Mouse (Mus musculus) adrenal gland, postnatal 10 days (tissue): Measurements from ENCODE around the gene Ccer1. TPM values are rescaled to one million over a fixed set of nuclear protein-coding genes. Genes with fewer than 3 reads are reported as not detected.
"Not testable (repeated sequence)": the region's sequence is repeated elsewhere in the genome, so short reads cannot be mapped to it uniquely, and the experiment has no call there.

Experiments
- DNase-seq: peaks from one replicate; pipeline ENCODE4 v3.0.0; 2021; ENCODE audit warnings: mixed read lengths
- long read RNA-seq, 2 experiments: library from polyadenylated mRNA; stranded (forward); transcript quantifications; one replicate each; pipeline ENCODE4 v2.0.0; 2021
- total RNA-seq, 2 experiments: library from RNA; stranded (reverse); gene quantifications; 2 replicates each; pipeline ENCODE4 v1.2.3; 2021

The Ccer1 gene
- total RNA-seq = not detected
- long read RNA-seq, experiment 1 = 0 reads
- long read RNA-seq, experiment 2 = 0 reads

GRCm38 (mm10) chr10:97692913-97693312 lies at the start of gene Ccer1:
TSS of gene Ccer1 (plus strand) at chr10:97693059.
- no peak for DNase-seq

- DNase-seq = no peak
Observed at GRCm38 (mm10) chr10:97643768-97644167, 49.1 kb upstream of the Ccer1 start, which contains the start of gene Epyc. TSS of gene Epyc (plus strand) at chr10:97644068.

GRCm38 (mm10) chr10:97650334-97650733 lies 42.5 kb upstream of the Ccer1 start:
- no peak for DNase-seq

- peak; percentile 17 for DNase-seq
Observed at GRCm38 (mm10) chr10:97659489-97659888, 33.4 kb upstream of the Ccer1 start.

- DNase-seq = no peak
Observed at GRCm38 (mm10) chr10:97668656-97669055, 24.2 kb upstream of the Ccer1 start.

- DNase-seq = peak; percentile 18
Observed at GRCm38 (mm10) chr10:97670202-97670601, 22.7 kb upstream of the Ccer1 start.

GRCm38 (mm10) chr10:97673239-97673638 lies 19.6 kb upstream of the Ccer1 start:
- no peak for DNase-seq

- peak; percentile 11 for DNase-seq
Observed at GRCm38 (mm10) chr10:97682981-97683380, 9.9 kb upstream of the Ccer1 start.

GRCm38 (mm10) chr10:97687198-97687597 lies 5.7 kb upstream of the Ccer1 start:
- DNase-seq = peak; percentile 56

- no peak for DNase-seq
Observed at GRCm38 (mm10) chr10:97689425-97689824, 3.4 kb upstream of the Ccer1 start.

GRCm38 (mm10) chr10:97693398-97694135 lies 708 bp downstream of the Ccer1 start:
- no peak for DNase-seq

- no peak for DNase-seq
Observed at GRCm38 (mm10) chr10:97702321-97702720, 9.5 kb downstream of the Ccer1 start.

- peak; percentile 60 for DNase-seq
Observed at GRCm38 (mm10) chr10:97704562-97704961, 11.7 kb downstream of the Ccer1 start.

- DNase-seq = peak; percentile 39
Observed at GRCm38 (mm10) chr10:97712687-97713086, 19.8 kb downstream of the Ccer1 start.

- no peak for DNase-seq
Observed at GRCm38 (mm10) chr10:97714584-97714983, 21.7 kb downstream of the Ccer1 start.

- no peak for DNase-seq
Observed at GRCm38 (mm10) chr10:97715289-97715906, 22.5 kb downstream of the Ccer1 start.

GRCm38 (mm10) chr10:97717233-97717632 lies 24.4 kb downstream of the Ccer1 start:
- no peak for DNase-seq

GRCm38 (mm10) chr10:97718021-97718420 lies 25.2 kb downstream of the Ccer1 start:
- no peak for DNase-seq

GRCm38 (mm10) chr10:97720625-97721024 lies 27.8 kb downstream of the Ccer1 start:
- peak; percentile 2 for DNase-seq

GRCm38 (mm10) chr10:97722709-97723108 lies 29.9 kb downstream of the Ccer1 start:
- DNase-seq = no peak

GRCm38 (mm10) chr10:97725929-97726328 lies 33.1 kb downstream of the Ccer1 start:
- DNase-seq = no peak

GRCm38 (mm10) chr10:97726655-97727054 lies 33.8 kb downstream of the Ccer1 start, which contains the start of gene C030005K15Rik:
TSS of gene C030005K15Rik (minus strand) at chr10:97726755.
- DNase-seq = not testable (repeated sequence)
